Mouse (Mus musculus): ENCODE measurements around the gene Rgs16.

- TF ChIP-seq POLR2A (IDR thresholded peaks at IDR 0.05; ENCODE audit: borderline replicate concordance, control insufficient read depth, low read depth, low read length) (no peak), CTCF (IDR thresholded peaks at IDR 0.05; ENCODE audit: control insufficient read depth, insufficient read depth, low read length) (no peak)
These were observed 45.5 kb downstream of the Rgs16 start for GRCm38 (mm10) chr1:153785608-153786007.
